Mouse (Mus musculus): ENCODE measurements around the gene Ankrd12. TPM values are rescaled to one million over a fixed set of nuclear protein-coding genes. Genes with fewer than 3 reads are reported as not detected.
"Not testable (repeated sequence)": the region's sequence is repeated elsewhere in the genome, so short reads cannot be mapped to it uniquely, and the experiment has no call there.

The Ankrd12 gene
- polyA plus RNA-seq, 1 experiment from 2014 or later: 142 TPM

DNA sequence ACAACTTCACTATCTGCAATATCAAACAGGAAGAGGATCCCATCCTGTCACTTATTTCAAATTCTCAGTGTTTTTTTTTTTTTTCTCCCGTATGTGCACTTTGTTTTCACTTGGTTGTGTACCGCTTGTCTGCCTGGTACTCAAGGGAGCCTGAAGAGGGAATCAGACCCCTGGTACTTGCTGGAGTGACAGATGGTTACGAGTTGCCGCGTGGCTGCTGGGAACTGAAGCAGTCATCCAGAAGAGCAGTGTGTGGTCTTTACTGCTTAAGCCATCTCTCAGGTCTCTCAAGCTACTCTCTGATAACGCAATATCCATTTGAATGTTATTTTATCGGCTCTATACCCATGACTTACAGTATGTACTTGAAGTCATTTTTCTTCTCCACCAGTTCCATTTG, 52.7 kb downstream of the Ankrd12 start:
- no peaks in the 10 kb centered on the region for H3K4me1 ChIP-seq (replicated peaks; ENCODE audit: control insufficient read depth, insufficient read depth, low read length)
- H3K27me3 ChIP-seq (replicated peaks; ENCODE audit: control insufficient read depth, insufficient read depth, low read length): no peaks in the 10 kb centered on the region
- peaks cover 19% of the 10 kb centered on the region for H3K36me3 ChIP-seq (ENCODE audit: control insufficient read depth, insufficient read depth)
- H3K4me2 ChIP-seq (ENCODE audit: low read length): no peak overlapping the region
- H3K4me3 ChIP-seq (replicated peaks; ENCODE audit: low read length): no peak overlapping the region
- WGBS: 91% methylated on average over 7 of the region's 7 CpGs
- no peaks in the 10 kb centered on the region for H3K9me3 ChIP-seq (ENCODE audit: control insufficient read depth, low read length)
- no peak overlapping the region for H3K9ac ChIP-seq (replicated peaks; ENCODE audit: low read depth, low read length)
- H3K27ac ChIP-seq (ENCODE audit: low read length): no peak overlapping the region
- ATAC-seq: no peak

DNA sequence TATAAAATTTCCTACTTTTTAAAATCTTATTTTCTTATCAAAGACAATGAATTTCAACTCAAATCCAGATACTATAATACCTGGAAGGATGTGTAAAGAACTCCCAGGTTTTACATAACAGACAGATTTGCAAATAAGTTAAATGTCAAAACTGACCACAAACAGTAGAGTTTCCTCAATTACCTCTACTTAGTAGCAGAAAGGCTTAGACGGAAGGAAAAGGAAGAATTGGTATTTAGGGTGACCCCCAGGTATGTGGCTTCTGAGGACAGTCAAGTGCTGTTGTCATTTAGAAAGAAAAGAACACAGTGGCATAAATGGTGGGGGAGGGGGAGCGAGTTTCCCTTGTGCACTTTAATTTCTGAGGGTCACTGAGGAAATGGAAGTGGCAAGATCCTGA, 65.1 kb downstream of the Ankrd12 start:
- Histone ChIP-seq H3K4me3 (replicated peaks; ENCODE audit: low read length) (no peak overlapping the region), H3K4me1 (replicated peaks; ENCODE audit: control insufficient read depth, insufficient read depth, low read length) (no peaks in the 10 kb centered on the region), H3K27ac (ENCODE audit: low read length) (no peak overlapping the region), H3K9ac (replicated peaks; ENCODE audit: low read depth, low read length) (no peak overlapping the region), H3K9me3 (ENCODE audit: control insufficient read depth, low read length) (no peaks in the 10 kb centered on the region), H3K4me2 (ENCODE audit: low read length) (no peak overlapping the region), H3K27me3 (replicated peaks; ENCODE audit: control insufficient read depth, insufficient read depth, low read length) (no peaks in the 10 kb centered on the region), H3K36me3 (ENCODE audit: control insufficient read depth, insufficient read depth) (no peaks in the 10 kb centered on the region)
- 78% methylated on average over 2 of the region's 2 CpGs for WGBS
- ATAC-seq: no peak

DNA sequence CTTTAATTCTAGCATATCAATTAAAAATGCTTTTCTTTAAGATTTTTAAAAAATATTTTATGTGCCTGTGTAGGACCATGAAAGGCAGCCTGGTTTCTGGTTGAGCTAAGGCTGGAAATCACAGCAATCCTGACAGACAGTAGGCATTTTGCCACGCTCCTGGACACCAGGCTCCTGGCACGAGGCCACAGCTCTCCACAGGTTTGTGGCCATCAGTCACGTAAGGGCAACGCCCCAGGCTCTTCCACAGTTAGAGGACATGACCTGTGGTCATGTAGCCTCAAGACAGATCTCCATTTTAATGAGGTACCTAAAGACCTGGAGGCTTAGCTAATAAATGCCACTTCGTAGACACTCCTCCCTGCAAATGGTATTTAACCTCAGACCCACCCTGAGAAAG, 69.0 kb downstream of the Ankrd12 start:
- no peak overlapping the region for H3K4me2 ChIP-seq (ENCODE audit: low read length)
- H3K9me3 ChIP-seq (ENCODE audit: control insufficient read depth, low read length): no peaks in the 10 kb centered on the region
- no peak overlapping the region for H3K9ac ChIP-seq (replicated peaks; ENCODE audit: low read depth, low read length)
- no peak overlapping the region for H3K27ac ChIP-seq (ENCODE audit: low read length)
- ATAC-seq: no peak
- no peak overlapping the region for H3K4me3 ChIP-seq (replicated peaks; ENCODE audit: low read length)
- H3K36me3 ChIP-seq (ENCODE audit: control insufficient read depth, insufficient read depth): no peaks in the 10 kb centered on the region
- H3K27me3 ChIP-seq (replicated peaks; ENCODE audit: control insufficient read depth, insufficient read depth, low read length): no peaks in the 10 kb centered on the region
- H3K4me1 ChIP-seq (replicated peaks; ENCODE audit: control insufficient read depth, insufficient read depth, low read length): no peaks in the 10 kb centered on the region
- 75% methylated on average over 5 of the region's 5 CpGs for WGBS

DNA sequence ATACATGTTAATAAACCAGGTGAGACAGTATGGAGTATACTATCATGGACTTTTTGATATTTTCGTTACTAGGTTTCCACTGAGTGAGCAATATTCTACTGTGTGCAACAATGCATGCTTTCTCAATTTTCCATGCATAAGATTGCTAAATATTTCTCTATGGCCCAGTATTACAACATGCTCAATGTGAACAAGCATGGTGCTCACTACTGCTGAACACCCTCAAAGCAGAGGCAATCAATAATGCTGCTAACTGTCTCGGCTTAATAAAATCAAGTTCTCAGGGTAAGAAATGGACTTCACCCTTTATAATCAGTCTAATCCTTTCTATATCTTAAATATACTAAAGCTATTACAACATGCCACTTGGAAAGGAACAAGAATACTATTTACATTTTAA, 69.4 kb downstream of the Ankrd12 start:
- no peaks in the 10 kb centered on the region for H3K9me3 ChIP-seq (ENCODE audit: control insufficient read depth, low read length)
- no peaks in the 10 kb centered on the region for H3K4me1 ChIP-seq (replicated peaks; ENCODE audit: control insufficient read depth, insufficient read depth, low read length)
- H3K27me3 ChIP-seq (replicated peaks; ENCODE audit: control insufficient read depth, insufficient read depth, low read length): no peaks in the 10 kb centered on the region
- no peak overlapping the region for H3K4me2 ChIP-seq (ENCODE audit: low read length)
- ATAC-seq: no peak
- no peak overlapping the region for H3K4me3 ChIP-seq (replicated peaks; ENCODE audit: low read length)
- 95% methylated on average over 2 of the region's 2 CpGs for WGBS
- no peaks in the 10 kb centered on the region for H3K36me3 ChIP-seq (ENCODE audit: control insufficient read depth, insufficient read depth)
- H3K9ac ChIP-seq (replicated peaks; ENCODE audit: low read depth, low read length): no peak overlapping the region
- H3K27ac ChIP-seq (ENCODE audit: low read length): no peak overlapping the region

DNA sequence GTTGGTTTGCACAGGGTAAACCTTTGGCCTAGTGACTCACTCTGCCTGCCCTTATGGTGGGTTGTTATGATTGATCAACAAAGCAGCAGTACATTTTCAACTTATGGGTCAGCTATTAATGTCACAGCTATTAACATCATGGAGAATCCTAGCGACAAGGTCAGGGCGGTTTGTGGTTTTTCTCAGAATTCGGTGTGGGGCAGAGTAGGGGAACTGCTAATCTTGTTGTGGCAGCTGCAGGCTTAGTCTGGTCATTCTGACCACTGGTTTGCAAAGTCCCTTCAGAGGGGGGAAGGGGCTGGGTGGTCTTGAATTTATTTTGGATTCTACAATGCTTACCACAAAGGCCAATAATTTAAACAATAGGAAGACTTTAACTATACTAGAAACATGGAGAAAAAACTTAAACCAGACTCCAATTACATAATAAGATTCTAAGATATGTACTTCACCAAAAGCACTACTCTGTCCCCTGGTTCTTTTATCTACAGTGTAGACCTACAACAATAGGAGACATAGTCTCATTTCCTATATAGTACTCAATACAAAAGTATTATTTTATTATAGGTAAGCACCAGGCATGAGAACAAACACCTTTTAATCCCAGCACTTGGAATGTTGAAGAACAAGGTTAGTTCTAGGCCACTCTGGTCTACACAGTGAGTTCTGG, 88.6 kb downstream of the Ankrd12 start:
- no peak for ATAC-seq

DNA sequence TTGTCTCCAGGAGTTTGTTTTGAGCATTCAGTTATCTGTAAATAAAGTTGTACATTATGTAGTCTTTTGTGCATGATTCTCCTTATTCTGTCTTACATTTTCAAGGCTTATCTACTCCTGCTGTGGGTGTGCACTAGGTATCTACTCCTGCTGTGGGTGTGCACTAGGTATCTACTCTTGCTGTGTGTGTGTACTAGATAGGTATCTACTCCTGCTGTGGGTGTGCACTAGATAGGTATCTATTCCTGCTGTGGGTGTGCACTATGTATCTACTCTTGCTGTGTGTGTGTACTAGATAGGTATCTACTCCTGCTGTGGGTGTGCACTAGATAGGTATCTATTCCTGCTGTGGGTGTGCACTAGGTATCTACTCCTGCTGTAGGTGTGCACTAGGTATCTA, 100.2 kb downstream of the Ankrd12 start:
- not testable (repeated sequence) for H3K27me3 ChIP-seq (replicated peaks; ENCODE audit: control insufficient read depth, insufficient read depth, low read length); H3K4me1 ChIP-seq (replicated peaks; ENCODE audit: control insufficient read depth, insufficient read depth, low read length); H3K9me3 ChIP-seq (ENCODE audit: control insufficient read depth, low read length); H3K9ac ChIP-seq (replicated peaks; ENCODE audit: low read depth, low read length); H3K4me3 ChIP-seq (replicated peaks; ENCODE audit: low read length); H3K4me2 ChIP-seq (ENCODE audit: low read length); H3K27ac ChIP-seq (ENCODE audit: low read length); ATAC-seq
- peaks cover 14% of the 10 kb centered on the region; the same call in 1 of the 2 replicates for H3K36me3 ChIP-seq (ENCODE audit: control insufficient read depth, insufficient read depth)

More for the DNA sequence above, 88.6 kb downstream of the Ankrd12 start:
- Histone ChIP-seq H3K9ac (replicated peaks; ENCODE audit: low read depth, low read length) (no peak overlapping the region), H3K4me2 (ENCODE audit: low read length) (no peak overlapping the region), H3K4me1 (replicated peaks; ENCODE audit: control insufficient read depth, insufficient read depth, low read length) (no peaks in the 10 kb centered on the region), H3K27me3 (replicated peaks; ENCODE audit: control insufficient read depth, insufficient read depth, low read length) (no peaks in the 10 kb centered on the region), H3K4me3 (replicated peaks; ENCODE audit: low read length) (no peak overlapping the region), H3K36me3 (ENCODE audit: control insufficient read depth, insufficient read depth) (peaks cover 9% of the 10 kb centered on the region; the same call in 1 of the 2 replicates), H3K27ac (ENCODE audit: low read length) (no peak overlapping the region), H3K9me3 (ENCODE audit: control insufficient read depth, low read length) (no peaks in the 10 kb centered on the region)
- WGBS: 94% methylated on average over 3 of the region's 3 CpGs

DNA sequence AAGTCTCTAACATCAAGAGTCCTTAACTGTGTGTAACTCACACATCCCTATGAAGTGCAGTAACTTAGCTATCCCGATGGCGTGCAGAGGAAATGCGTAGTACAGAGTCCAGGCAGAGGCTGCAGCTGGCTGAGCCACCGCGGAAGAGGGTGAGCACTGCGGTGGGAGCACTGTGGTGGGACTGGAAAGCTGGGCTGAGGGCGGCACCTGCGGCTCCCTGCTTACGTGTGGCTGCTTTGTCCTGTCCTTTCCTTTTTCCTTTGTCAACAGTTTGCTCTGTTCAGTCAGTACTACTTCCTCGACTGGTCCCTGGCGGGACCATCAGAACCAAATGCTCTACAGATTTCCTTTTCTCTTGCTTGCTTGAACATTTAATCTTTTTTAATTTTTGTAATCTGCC, 109.1 kb downstream of the Ankrd12 start:
- Histone ChIP-seq H3K27ac (ENCODE audit: low read length) (no peak overlapping the region), H3K9ac (replicated peaks; ENCODE audit: low read depth, low read length) (no peak overlapping the region), H3K4me2 (ENCODE audit: low read length) (no peak overlapping the region), H3K27me3 (replicated peaks; ENCODE audit: control insufficient read depth, insufficient read depth, low read length) (no peaks in the 10 kb centered on the region), H3K4me1 (replicated peaks; ENCODE audit: control insufficient read depth, insufficient read depth, low read length) (no peaks in the 10 kb centered on the region), H3K9me3 (ENCODE audit: control insufficient read depth, low read length) (no peaks in the 10 kb centered on the region), H3K36me3 (ENCODE audit: control insufficient read depth, insufficient read depth) (peaks cover 5% of the 10 kb centered on the region; the same call in 1 of the 2 replicates), H3K4me3 (replicated peaks; ENCODE audit: low read length) (no peak overlapping the region)
- no peak for ATAC-seq
- 60% methylated on average over 11 of the region's 11 CpGs for WGBS

DNA sequence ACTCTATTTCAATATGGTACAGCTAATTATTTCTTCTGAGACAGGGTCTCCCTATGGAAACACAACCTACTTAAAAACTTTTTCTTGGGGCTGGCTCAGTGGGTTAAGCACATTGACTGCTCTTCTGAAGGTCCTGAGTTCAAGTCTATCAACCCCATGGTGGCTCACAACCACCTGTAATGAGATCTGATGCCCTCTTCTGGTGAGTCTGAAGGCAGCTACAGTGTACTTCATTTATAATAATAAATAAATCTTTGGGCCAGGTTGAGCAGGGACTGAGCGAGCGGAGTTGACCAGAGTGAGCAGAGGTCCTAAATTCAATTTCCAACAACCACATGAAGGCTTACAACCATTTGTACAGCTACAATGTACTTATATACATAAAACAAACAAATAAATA, 114.6 kb downstream of the Ankrd12 start:
- H3K27me3 ChIP-seq (replicated peaks; ENCODE audit: control insufficient read depth, insufficient read depth, low read length): no peaks in the 10 kb centered on the region
- ATAC-seq: no peak
- H3K9me3 ChIP-seq (ENCODE audit: control insufficient read depth, low read length): no peaks in the 10 kb centered on the region
- no peak overlapping the region for H3K4me3 ChIP-seq (replicated peaks; ENCODE audit: low read length)
- no peak overlapping the region for H3K4me2 ChIP-seq (ENCODE audit: low read length)
- no peaks in the 10 kb centered on the region; the same call in 1 of the 2 replicates for H3K4me1 ChIP-seq (replicated peaks; ENCODE audit: control insufficient read depth, insufficient read depth, low read length)
- H3K9ac ChIP-seq (replicated peaks; ENCODE audit: low read depth, low read length): no peak overlapping the region
- no peak overlapping the region for H3K27ac ChIP-seq (ENCODE audit: low read length)
- 97% methylated on average over 2 of the region's 2 CpGs for WGBS
- no peaks in the 10 kb centered on the region for H3K36me3 ChIP-seq (ENCODE audit: control insufficient read depth, insufficient read depth)

DNA sequence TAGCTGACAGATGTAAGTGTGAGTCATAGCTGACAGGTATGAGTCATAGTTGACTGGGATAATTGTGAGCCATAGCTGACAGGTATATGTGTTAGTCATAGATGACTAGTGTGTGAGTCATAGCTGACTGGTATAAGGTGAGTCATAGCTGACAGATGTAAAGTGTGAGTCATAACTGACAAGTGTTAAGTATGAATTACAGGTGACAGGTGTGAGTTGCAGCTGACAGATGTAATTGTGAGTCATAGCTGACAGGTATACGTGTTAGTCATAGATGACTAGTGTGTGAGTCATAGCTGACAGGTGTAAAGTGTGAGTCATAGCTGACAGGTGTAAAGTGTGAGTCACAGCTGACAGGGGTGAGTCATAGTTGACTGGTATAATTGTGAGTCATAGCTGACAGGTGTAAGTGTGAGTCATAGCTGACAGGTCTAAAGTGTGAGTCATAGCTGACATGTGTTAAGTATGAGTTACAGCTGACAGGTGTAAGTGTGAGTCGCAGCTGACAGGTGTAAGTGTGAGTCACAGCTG, 115.2 kb downstream of the Ankrd12 start:
- WGBS: 85% methylated on average over 2 of the region's 2 CpGs
- H3K4me2 ChIP-seq (ENCODE audit: low read length): no peak overlapping the region
- ATAC-seq: peak; percentile 28; the same call in 1 of the 2 replicates

More for the DNA sequence above, 115.2 kb downstream of the Ankrd12 start:
- no peaks in the 10 kb centered on the region for H3K9me3 ChIP-seq (ENCODE audit: control insufficient read depth, low read length)
- no peak overlapping the region for H3K9ac ChIP-seq (replicated peaks; ENCODE audit: low read depth, low read length)
- H3K27me3 ChIP-seq (replicated peaks; ENCODE audit: control insufficient read depth, insufficient read depth, low read length): no peaks in the 10 kb centered on the region
- H3K27ac ChIP-seq (ENCODE audit: low read length): no peak overlapping the region
- peaks cover 2% of the 10 kb centered on the region; the same call in 1 of the 2 replicates for H3K4me1 ChIP-seq (replicated peaks; ENCODE audit: control insufficient read depth, insufficient read depth, low read length)
- H3K36me3 ChIP-seq (ENCODE audit: control insufficient read depth, insufficient read depth): no peaks in the 10 kb centered on the region
- H3K4me3 ChIP-seq (replicated peaks; ENCODE audit: low read length): no peak overlapping the region
